Mouse (Mus musculus) megakaryocyte-erythroid progenitor cell, adult 5-6 weeks (primary cell): ENCODE data around the gene Nudt13. TPM values are rescaled to one million over a fixed set of nuclear protein-coding genes. Genes with fewer than 3 reads are reported as not detected.

ENCODE experiments used
- ATAC-seq: replicated peaks from 2 replicates; pipeline ENCODE4 v1.8.0; 2016; ENCODE audit warnings: mild to moderate bottlenecking, inconsistent platforms; ENCODE audit not compliant: severe bottlenecking, poor library complexity, low FRiP score, low TSS enrichment
- total RNA-seq, 2 experiments: library from RNA; stranded (forward) in 1 of 2; stranded (reverse) in 1 of 2; fragments of 200-1000, 215-1000 nt in 1 of 2; fragments of >200 nt in 1 of 2; fragmentation: Nextera tagmentation in 1 of 2; gene quantifications; 2 replicates each; pipeline ENCODE4 v1.2.3; 2014 to 2017

Gene Nudt13
- total RNA-seq, 2 experiments from 2014 or later, result 10.2 to 13.0 TPM

DNA sequence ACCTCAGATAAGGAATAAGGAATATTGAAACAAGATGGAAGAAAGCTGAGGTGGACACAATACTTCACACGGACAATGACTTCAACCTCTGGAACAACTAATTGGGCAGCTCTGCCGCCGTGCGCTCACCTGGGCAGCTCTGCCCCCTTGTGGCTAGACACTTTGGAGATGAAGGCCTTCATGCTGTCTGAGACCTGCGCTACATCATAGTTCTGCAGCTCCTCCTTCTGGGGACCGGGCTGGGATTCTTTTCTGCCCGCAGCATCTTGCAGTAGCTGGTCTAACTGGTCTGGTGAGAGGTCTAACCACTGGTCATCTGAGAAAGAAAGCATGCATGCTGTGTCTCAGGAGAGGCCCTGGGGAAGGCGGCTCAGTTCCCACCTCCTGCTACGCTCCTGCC, 34.0 kb downstream of the Nudt13 start:
- 0 out of 2 replicates have a peak, but pooled peaks have one; percentile 34 for ATAC-seq

DNA sequence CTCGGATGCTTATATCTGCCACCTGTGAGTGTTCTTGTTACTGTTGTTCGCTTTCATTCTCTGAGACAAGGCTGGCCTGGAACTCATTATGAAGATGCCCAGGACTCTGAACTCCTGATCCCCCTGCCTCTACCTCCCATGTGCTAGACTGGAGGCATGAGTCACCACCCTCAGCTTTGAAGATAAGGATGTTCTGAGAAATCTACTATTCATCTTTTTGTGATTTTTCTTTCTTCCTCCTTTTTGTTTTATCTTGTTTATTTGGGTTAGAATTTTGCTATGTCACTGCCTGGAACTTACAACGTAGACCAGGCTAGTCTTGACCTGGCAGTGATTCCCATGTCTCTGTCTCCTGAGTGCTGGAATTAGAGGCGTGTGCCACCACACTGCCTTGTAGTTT, 36.8 kb downstream of the Nudt13 start:
- no peak for ATAC-seq

DNA sequence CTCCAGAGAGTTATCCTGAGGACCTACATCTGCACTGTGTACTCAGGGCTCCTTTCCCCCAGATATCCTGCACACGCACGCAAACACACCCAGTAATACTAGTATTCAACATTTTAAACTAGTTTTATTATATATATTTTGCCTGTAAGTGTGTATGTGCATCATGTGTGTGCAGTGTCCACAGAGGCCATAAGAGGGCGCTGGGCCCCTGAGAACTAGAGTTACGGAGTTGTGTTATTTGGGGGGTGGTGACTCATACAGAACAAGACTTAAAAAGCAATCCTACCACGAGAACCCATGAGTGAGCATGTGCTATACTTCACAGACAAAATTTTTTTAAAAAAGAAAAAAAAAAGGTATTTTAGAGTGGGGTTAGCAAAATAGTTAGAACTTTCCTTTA, 44.9 kb downstream of the Nudt13 start:
- ATAC-seq, result no peak

DNA sequence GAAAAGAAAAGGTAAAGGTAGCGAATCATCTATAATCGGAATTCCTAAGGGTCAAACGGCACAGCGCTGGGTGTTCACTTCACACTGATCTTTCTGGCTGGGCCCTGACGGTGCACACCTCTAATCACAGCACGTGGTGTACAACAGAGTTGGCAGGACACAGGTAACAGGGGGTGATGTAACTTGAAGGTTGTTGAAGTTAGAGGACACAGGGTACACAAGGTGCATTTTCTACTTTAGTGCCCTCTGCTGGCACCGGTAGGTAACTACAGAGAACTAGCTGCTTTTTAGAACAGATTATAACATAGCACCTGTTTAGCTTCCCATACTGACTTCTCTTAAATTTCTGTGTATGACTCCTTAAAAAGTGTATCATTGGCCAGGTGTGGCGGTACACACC, 45.7 kb downstream of the Nudt13 start:
- peak; percentile 49; the same call in 1 of the 2 replicates for ATAC-seq

DNA sequence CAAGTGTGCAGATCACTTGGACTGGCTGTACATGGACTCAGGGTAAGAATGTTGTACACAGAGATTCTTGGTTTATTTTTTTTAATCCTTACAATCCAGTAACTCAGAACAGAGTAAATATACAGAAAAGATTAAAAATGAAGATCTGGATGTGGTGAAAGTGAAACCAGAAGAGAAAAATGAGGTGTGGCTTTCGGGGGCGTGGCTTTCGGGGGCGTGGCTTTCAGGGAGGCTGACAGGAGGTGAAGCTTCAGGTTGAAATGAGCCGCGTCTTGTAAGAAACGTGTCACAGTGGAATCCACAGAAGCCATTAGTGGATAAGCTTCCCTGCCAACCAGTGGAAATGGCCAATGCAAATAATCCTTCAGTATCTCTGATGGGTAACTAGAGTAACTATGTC, 46.4 kb downstream of the Nudt13 start:
- peak; percentile 67 for ATAC-seq

DNA sequence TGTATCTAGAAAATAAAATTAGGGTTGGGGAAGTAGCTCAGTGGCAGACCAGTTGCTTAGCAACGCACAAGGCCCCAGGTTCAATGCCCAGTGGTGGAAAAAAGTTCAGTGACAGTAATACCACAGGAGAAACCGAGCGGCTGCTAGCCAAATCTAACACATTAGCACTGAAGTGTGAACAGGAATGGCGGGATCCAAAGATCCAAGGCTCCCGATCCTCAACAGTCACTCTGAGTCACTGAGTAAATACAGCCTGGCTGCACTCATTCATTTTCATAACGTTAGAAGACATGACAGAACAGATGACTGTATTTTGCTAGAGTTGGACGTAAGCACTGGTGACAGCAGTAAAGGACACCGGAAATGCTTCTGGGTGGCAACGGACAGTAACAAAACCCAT, 51.4 kb downstream of the Nudt13 start:
- ATAC-seq, result no peak

DNA sequence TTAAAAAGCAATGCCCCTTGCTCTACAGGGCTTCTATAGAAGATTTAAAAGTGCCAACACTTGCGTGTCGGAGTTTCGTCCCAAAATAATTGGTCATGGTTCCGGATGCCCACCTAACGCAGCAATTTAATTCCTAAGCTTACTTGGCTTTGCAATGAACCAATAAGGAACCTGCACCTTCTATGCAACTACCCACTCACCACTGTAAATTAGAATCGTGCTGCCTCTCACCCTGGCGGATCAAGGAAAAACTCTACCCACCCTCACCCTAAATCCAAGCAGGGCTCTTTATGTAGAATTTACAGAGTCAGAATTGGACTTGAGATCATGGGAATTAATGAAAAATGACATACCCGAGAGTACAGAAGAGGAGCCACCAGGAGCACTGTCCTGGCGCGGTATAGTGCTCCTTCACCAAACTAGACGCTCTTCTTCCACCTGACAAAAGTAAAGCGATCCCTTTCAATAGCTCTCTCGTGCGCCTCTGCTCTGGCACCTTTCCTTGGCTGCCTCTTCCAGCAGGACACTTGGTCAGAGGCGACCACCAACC, 53.0 kb downstream of the Nudt13 start:
- peak; percentile 60 for ATAC-seq

DNA sequence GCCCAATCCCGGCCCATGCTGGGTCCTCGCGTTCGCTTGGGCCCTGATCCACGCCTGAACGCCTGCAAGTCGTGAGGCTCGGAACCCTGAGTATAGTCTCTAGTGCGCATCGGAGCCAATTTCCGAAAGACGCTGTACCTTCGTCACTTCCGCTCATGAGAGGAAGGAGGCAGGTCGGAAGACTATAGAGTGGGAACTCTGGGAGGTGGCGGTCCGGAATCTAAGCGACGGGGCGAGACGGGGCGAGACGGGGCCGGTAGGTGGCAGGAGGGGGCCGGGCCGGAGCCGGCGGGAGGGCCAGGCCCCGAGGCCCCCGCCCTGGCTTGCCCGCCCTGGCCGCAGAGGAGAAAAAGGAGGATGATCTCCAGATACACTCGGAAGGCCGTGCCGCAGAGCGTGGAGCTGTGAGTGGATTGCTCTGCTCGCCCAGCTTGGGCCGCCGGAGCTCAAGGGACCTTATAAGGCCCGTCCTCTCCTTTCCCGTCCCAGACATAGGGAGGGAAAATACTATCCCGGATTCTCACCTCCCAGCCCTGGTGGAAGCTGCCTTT, 53.6 kb downstream of the Nudt13 start, which contains the start of the genes Ecd and Fam149b:
Gene Ecd, minus strand, starts transcription at position 131 of the 551 bp plus-strand sequence.
Gene Fam149b, plus strand, starts transcription at position 172 of the 551 bp plus-strand sequence.
- ATAC-seq, result peak; percentile 95

DNA sequence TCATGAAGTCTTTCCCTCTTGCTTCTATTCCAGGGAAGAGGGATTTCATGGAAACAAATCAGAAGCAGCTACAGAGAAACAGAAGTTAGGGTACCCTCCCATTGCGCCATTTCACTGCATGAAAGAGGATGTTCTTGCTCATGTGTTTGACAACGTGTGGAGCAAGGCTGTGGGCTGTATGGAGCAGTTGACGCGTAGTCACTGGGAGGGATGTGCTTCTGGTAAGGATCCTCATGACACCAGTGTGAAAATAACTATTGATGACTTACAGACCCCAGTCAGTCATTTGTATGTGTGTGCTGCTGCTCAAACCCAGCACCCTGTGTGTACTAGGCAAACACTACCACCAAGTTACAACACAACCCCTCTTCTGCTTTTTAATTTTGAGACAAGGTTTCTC, 68.7 kb downstream of the Nudt13 start:
- no peak for ATAC-seq

Other genes starting within 250 kb of the Nudt13 start
- 2.1 and 3.9 TPM in 2 replicates for gene Saysd1, start 156.2 kb upstream of the Nudt13 start, total RNA-seq (2014; fragmentation: Nextera tagmentation)
- gene Saysd1, start 156.2 kb upstream of the Nudt13 start, total RNA-seq (2017), result 1.6 and 2.1 TPM in 2 replicates
- 7.4 and 7.7 TPM in 2 replicates for gene Kcnk5, start 112.9 kb upstream of the Nudt13 start, total RNA-seq (2014; fragmentation: Nextera tagmentation)
- 5.4 and 9.4 TPM in 2 replicates for gene Kcnk5, start 112.9 kb upstream of the Nudt13 start, total RNA-seq (2017)
- not detected in 2 replicates for gene Kcnk16, start 25.5 kb upstream of the Nudt13 start, total RNA-seq (2014; fragmentation: Nextera tagmentation)
- not detected in 2 replicates for gene Kcnk16, start 25.5 kb upstream of the Nudt13 start, total RNA-seq (2017)
- 68.2 and 69.1 TPM in 2 replicates for gene Ecd, start 53.4 kb downstream of the Nudt13 start, total RNA-seq (2014; fragmentation: Nextera tagmentation)
- 81.3 and 85.9 TPM in 2 replicates for gene Ecd, start 53.4 kb downstream of the Nudt13 start, total RNA-seq (2017)
- gene Fam149b, start 53.5 kb downstream of the Nudt13 start, total RNA-seq (2014; fragmentation: Nextera tagmentation), result 16.3 and 21.6 TPM in 2 replicates
- 21.6 and 37.3 TPM in 2 replicates for gene Fam149b, start 53.5 kb downstream of the Nudt13 start, total RNA-seq (2017)
- gene Dnajc9, start 94.2 kb downstream of the Nudt13 start, total RNA-seq (2014; fragmentation: Nextera tagmentation), result 89.9 and 98.3 TPM in 2 replicates
- 251 and 309 TPM in 2 replicates for gene Dnajc9, start 94.2 kb downstream of the Nudt13 start, total RNA-seq (2017)
- 124 and 145 TPM in 2 replicates for gene Mrps16, start 98.9 kb downstream of the Nudt13 start, total RNA-seq (2014; fragmentation: Nextera tagmentation)
- 30.9 and 61.1 TPM in 2 replicates for gene Mrps16, start 98.9 kb downstream of the Nudt13 start, total RNA-seq (2017)
- not detected in 2 replicates for gene Cfap70, start 157.5 kb downstream of the Nudt13 start, total RNA-seq (2014; fragmentation: Nextera tagmentation)
- gene Cfap70, start 157.5 kb downstream of the Nudt13 start, total RNA-seq (2017), result not detected in 2 replicates
- 89.1 and 89.2 TPM in 2 replicates for gene Anxa7, start 185.4 kb downstream of the Nudt13 start, total RNA-seq (2014; fragmentation: Nextera tagmentation)
- 72.3 and 79.6 TPM in 2 replicates for gene Anxa7, start 185.4 kb downstream of the Nudt13 start, total RNA-seq (2017)
- gene Mss51, start 202.2 kb downstream of the Nudt13 start, total RNA-seq (2014; fragmentation: Nextera tagmentation), result 1.4 and 5.4 TPM in 2 replicates
- gene Mss51, start 202.2 kb downstream of the Nudt13 start, total RNA-seq (2017), result 0.80 TPM in 1 of 2 replicates, not detected in the other